Mouse (Mus musculus) megakaryocyte progenitor cell, adult 5-6 weeks (primary cell): ENCODE results near the gene Tpcn1. TPM values are rescaled to one million over a fixed set of nuclear protein-coding genes. Genes with fewer than 3 reads are reported as not detected.
A peak's percentile ranks its signal among the peaks of the same experiment; 100 is the strongest.

Experiments
- ATAC-seq: replicated peaks from 2 replicates; pipeline ENCODE4 v1.8.0; 2016; ENCODE audit warnings: mild to moderate bottlenecking, moderate TSS enrichment, inconsistent platforms; ENCODE audit not compliant: poor library complexity
- total RNA-seq, 2 experiments: library from RNA; stranded (forward) in 1 of 2; stranded (reverse) in 1 of 2; fragments of 157-497, 149-512 nt in 1 of 2; fragments of 200-1000 nt in 1 of 2; gene quantifications; 2 replicates each; pipeline versions ENCODE4 v1.2.3 to v1.2.4; 2015 to 2017

The Tpcn1 gene
- total RNA-seq, 2 experiments from 2014 or later = 17.7 to 37.0 TPM

GRCm38 (mm10) chr5:120560616-120561311 is 27.7 kb downstream of the Tpcn1 start:
- peak; percentile 58 for ATAC-seq

- peak; percentile 45 for ATAC-seq
These were observed 28.3 kb downstream of the Tpcn1 start for GRCm38 (mm10) chr5:120560129-120560615.

DNA sequence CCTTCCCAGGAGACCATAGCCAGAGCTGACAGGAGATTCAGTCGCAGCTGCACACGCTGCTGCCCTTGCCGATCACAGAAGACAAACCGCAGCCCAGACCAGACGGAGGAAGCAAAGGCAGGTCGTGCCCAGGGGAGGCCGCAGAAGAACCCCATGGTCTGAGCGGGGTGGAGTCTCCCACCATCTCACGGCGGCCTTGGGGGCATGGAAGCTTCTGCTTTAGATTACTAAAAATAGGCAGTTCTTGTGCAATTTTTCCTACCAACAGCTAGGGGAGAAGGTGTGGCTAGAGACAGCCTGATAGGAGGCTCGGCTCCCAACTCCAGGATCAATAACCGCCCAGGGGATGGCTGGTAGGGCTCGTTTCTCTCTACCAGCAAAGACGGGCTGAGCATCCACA is 29.7 kb downstream of the Tpcn1 start:
- peak; percentile 78 for ATAC-seq

- no peak for ATAC-seq
These were observed 30.4 kb downstream of the Tpcn1 start for GRCm38 (mm10) chr5:120558041-120558440.

- no peak for ATAC-seq
These were observed 32.6 kb downstream of the Tpcn1 start for GRCm38 (mm10) chr5:120555871-120556270.

- no peak for ATAC-seq
These were observed 37.8 kb downstream of the Tpcn1 start for GRCm38 (mm10) chr5:120550673-120551072.

DNA sequence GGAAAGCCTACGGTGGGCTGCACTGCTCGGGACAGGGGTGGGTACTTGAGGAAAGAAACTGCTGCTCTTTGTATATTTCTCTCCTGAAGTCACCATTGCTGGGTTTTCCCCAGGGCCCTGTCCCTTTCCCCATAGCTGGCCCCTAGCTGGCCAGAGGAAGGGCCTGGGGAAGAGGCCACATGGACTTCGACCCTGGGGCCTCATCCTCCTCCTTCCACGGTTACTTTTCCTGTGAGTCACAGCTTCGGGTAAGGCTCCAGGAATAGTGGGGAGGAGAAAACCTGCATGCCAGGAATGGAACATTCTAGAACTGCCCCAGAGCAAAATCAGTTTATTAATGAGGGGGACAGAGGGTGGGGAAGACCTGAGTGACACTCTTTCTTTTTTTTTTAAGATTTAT is 38.3 kb downstream of the Tpcn1 start:
- no peak for ATAC-seq

DNA sequence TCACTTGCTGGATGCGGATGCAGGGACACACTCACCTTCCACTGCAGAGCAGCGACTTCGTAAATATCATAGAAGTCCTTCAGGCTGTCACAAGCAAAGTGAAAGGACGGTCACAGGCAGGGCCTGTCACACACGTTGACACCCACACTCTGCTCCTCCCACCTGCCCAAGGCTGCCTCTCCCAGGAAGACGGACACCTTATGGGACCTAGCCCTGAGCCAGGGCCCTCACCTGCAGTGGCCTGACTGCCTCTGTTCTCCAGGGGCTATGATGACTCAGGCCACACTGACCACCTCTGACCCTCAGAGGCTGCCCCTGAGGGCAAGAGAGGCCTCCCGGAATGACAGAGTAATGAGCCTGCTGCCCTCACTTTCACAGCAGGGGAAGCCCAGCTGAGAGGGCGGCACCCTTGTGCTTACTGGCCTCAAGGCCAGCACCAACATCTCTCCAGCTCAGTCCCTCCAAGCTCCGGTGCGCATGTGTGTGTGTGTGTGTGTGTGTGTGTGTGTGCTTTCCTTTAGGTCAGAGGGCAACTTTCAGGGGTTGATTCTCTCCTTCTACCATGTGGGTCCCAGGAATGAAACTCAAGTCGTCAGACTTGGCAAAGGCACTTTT is 40.1 kb downstream of the Tpcn1 start:
- no peak for ATAC-seq

DNA sequence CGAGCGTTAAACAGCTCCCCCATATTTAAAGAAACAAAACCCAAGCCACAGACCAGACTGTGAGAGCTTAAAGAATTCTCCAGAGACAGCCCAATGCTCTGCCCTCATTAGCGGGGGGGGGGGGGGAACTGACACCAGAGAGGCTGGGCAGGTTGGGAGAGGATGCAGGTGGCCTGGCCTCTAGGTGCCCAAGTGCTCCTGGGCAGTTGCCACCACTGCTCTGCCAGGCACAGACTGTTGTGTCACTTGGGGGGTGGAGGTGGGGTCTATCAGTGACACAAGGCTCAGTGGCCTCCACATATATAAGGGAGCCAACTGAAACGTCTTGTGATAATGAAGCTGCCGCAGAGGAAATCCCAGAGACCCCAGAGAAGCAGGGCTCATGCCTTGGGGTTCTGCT is 51.8 kb downstream of the Tpcn1 start:
- ATAC-seq = no peak

GRCm38 (mm10) chr5:120536046-120536445 is 52.4 kb downstream of the Tpcn1 start:
- no peak for ATAC-seq

DNA sequence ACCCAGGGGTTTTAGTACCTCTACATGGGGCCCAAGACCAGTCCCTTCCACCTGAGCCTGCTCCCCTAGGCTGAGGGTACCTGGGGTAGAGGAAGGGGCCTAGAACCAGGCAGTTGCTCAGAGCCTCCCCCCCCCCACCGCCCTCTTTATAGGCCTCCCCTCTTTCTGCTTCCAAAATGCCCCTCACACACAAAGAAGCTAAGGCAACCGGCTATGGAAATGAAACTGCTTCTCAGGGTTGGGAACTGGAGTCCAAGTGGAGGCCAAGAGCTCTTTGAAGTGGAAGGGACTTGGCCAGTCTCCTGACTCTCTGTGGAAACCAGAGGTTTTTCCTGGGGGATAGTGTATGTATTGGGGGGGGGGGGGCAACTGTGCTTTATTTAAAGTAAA is 53.8 kb downstream of the Tpcn1 start:
- ATAC-seq = no peak

- ATAC-seq = no peak
These were observed 54.3 kb downstream of the Tpcn1 start for GRCm38 (mm10) chr5:120534071-120534685.

DNA sequence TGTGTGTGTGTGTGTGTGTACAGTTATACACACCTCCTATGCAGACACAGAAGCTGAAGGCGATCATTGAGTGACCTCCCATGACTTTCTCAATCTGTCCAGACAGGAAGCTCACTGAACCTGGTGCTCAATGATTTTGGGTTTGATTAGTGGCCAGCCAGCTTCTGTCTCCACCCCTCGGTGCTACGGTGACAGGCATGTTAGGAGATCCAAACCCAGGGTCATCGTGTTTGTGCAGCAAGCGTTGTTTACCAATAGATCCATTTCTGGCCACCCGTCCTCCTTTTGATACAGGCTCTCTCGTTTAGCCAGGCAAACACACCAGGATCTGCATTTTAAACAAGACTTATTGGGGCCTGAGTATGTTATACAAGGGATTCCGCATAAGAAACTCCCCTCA is 56.8 kb downstream of the Tpcn1 start:
- no peak for ATAC-seq

DNA sequence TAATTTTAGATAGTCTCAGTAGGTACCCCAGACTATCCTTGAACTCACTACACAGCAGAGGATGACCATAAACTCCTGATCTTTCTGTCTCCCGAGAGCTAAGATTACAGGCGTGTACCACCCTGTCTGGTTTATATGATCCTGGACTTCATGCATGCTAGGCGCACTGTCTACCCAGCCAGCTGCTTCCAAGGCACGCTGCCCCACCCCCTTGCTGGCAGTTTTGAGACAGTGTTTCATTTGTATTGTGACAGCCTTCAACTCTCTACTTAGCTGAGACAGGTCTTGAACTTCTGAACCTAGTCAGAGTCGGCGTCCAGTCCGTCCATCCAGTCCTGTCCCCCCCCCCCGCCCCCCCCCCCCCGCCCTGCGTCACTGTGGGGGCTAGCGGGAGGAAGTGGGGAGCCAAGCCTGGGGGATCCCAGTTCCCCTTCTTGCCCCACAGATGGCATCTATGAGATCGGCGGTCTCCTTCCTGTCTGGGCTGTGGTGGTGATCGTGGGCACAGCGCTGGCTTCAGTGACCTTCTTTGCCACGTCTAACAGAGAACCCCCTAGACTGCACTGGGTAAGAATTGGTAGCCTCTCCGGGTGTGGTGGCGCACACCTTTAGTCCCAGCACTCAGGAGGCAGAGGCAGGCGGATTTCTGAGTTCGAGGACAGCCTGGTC is 61.0 kb downstream of the Tpcn1 start:
- peak; percentile 79 for ATAC-seq

GRCm38 (mm10) chr5:120526311-120526710 is 62.2 kb downstream of the Tpcn1 start:
- ATAC-seq = no peak

- peak; percentile 42 for ATAC-seq
These were observed 62.7 kb downstream of the Tpcn1 start for GRCm38 (mm10) chr5:120525737-120526136.

DNA sequence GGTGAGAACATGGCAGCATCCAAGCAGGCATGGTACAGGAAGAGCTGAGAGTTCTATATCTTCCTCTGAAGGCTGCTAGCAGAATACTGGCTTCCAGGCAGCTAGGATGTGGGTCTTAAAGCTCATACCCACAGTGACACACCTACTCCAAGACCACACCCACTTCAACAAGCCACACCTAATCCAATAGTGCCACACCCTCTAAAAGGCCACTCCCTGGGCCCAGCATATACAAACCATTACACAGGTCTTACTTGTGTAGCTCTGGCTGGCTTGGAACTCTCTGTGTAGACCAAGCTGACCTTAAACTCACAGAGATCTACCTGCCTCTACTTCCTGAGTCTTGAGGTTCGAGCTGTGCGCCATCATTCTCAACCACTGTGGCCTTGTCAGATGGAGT is 63.7 kb downstream of the Tpcn1 start:
- 0 out of 2 replicates have a peak, but pooled peaks have one; percentile 33 for ATAC-seq

DNA sequence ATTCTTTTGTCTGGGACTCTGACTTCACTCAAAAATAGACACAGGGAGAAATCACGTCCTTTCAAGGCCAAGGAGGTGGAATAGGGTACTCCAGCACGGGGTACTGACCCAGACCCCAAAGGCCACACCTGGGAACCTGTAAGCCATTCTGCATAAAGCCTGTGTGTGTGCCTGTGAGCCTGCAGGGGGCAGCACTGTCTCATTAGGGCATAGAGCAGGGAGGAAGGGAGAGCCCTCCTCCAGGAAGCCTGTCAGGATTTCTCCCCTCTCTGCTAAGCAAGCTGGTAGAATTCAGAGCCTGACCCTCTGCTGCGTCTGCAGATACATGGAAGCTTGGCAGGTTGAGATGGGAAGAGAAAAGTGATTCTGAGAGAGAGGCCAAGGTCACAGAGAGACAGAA is 65.8 kb downstream of the Tpcn1 start:
- peak; percentile 38; the same call in 1 of the 2 replicates for ATAC-seq

GRCm38 (mm10) chr5:120517552-120517951 is 70.9 kb downstream of the Tpcn1 start:
- ATAC-seq = peak; percentile 18

DNA sequence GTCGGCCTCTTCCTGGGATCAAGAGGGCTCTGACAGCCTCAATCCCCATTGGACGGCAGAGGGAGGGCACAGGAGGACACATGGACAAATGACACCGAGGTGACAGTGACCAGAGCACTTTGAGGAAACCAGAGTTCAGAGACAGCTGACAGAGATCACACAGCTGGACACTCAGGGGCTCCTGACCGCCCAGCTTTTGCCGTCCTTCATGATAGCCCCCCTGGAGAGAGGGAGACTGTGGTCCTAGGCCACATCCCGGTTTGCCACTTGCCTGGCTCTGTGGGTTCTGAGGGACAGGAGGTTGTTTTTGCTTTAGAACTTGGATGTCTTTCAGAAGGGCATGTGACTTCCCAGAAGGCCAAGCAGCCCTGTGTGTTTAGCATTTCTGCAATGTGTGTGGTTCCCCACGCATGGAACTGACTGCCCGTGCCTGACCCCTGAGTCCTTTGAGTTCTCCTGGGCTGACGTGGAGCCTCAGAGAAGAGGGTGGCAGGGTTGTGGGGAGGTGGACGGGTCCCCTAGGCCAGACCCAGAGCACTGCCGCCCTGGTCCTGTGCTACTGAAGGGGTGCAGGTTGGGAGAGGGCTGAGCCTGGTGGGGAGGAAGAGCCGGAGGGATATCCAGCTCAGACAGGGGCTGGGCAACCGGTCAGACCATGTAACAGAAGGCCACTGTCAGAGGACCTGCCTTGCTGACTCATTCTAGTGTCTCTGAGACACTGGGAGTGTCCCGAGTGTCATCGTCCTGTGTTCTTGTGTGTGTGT is 72.1 kb downstream of the Tpcn1 start:
- ATAC-seq = no peak

DNA sequence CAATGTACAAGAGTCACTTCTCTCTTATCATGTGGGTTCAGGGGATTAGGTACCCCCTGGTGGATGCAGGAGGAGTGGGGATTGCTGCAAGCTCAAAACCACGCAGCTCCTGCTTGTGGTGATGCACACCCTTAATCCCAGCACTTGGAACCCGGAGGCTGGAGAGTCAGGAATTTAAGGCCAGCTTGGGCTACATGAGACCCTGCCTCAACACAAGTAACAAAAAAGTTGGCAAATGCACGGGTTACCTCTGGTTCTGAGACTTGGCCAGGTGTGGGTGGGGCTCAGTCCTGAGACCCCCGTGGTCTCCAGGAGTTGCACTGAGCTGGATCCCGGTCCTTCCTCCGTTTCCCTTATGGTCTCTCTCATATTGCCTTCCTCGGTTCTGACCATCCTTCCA is 73.0 kb downstream of the Tpcn1 start:
- no peak for ATAC-seq
